Mouse (Mus musculus) embryonic facial prominence, embryonic 12.5 days (tissue): ENCODE data around the gene Defb28. TPM values are rescaled to one million over a fixed set of nuclear protein-coding genes. Genes with fewer than 3 reads are reported as not detected.
A peak's percentile ranks its signal among the peaks of the same experiment; 100 is the strongest.

Source experiments
- ATAC-seq: fragments of 200-750 bp; cut with Nextera tagmentation; 2 replicates; pipeline ENCODE4 v1.8.0; 2017; ENCODE audit not compliant: insufficient number of reproducible peaks, insufficient read depth, low FRiP score, low TSS enrichment
- H3K27ac ChIP-seq: fragments of 300-500 bp; sonication (generic); 2 replicates; pipeline ENCODE4 v1.5.1; 2016; ENCODE audit warnings: mild to moderate bottlenecking
- H3K27me3 ChIP-seq: fragments of 300-500 bp; sonication (generic); 2 replicates; pipeline ENCODE4 v1.6.1; 2016; ENCODE audit warnings: mild to moderate bottlenecking, moderate library complexity
- H3K36me3 ChIP-seq: fragments of 300-500 bp; sonication (generic); 2 replicates; pipeline ENCODE4 v1.6.1; 2016; ENCODE audit warnings: mild to moderate bottlenecking
- H3K4me1 ChIP-seq: fragments of 300-500 bp; sonication (generic); 2 replicates; pipeline ENCODE4 v1.6.1; 2016
- H3K4me2 ChIP-seq: fragments of 300-500 bp; sonication (generic); replicated peaks from 2 replicates; pipeline ENCODE4 v1.6.1; 2016; ENCODE audit warnings: mild to moderate bottlenecking, moderate library complexity
- H3K4me3 ChIP-seq: fragments of 300-500 bp; sonication (generic); 2 replicates; pipeline ENCODE4 v1.5.1; 2016; ENCODE audit warnings: mild to moderate bottlenecking
- H3K9ac ChIP-seq: fragments of 300-500 bp; sonication (generic); 2 replicates; pipeline ENCODE4 v1.6.1; 2016; ENCODE audit warnings: mild to moderate bottlenecking, moderate library complexity
- H3K9me3 ChIP-seq: fragments of 300-500 bp; sonication (generic); 2 replicates; pipeline ENCODE4 v1.6.1; 2016; ENCODE audit warnings: mild to moderate bottlenecking, moderate library complexity
- WGBS: fragments of 180-500 bp; shearing (Covaris S2); methylation state at CpG from one replicate; pipeline ENCODE4 v1.1.7; 2016; 5-methylcytosine and 5-hydroxymethylcytosine counted together
- polyA plus RNA-seq: library from polyadenylated mRNA; unstranded; fragments of >200 nt; fragmentation: Nextera tagmentation; extraction: Ambion mirVana; gene quantifications from 2 replicates; pipeline ENCODE4 v1.2.1, GENCODE M21; 2016

Defb28 gene
- polyA plus RNA-seq, 1 experiment from 2014 or later: not detected

- Histone ChIP-seq H3K9ac (no peak overlapping the region), H3K4me1 (no peaks in the 10 kb centered on the region), H3K4me3 (no peak overlapping the region), H3K9me3 (no peaks in the 10 kb centered on the region), H3K4me2 (no peak overlapping the region), H3K27me3 (no peaks in the 10 kb centered on the region), H3K36me3 (no peaks in the 10 kb centered on the region), H3K27ac (no peak overlapping the region)
- no peak for ATAC-seq
- WGBS: 78% methylated on average over 2 of the region's 2 CpGs
These were observed 14.1 kb upstream of the Defb28 start for GRCm38 (mm10) chr2:152503950-152504349.

- WGBS: 79% methylated on average over 1 of the region's 1 CpGs
- Histone ChIP-seq H3K4me3 (no peak within 1 kb of the TSS), H3K36me3 (no peaks in the 10 kb centered on the region), H3K27me3 (no peaks in the 10 kb centered on the region), H3K9me3 (no peaks in the 10 kb centered on the region), H3K4me1 (no peaks in the 10 kb centered on the region), H3K4me2 (no peak within 1 kb of the TSS), H3K27ac (no peak within 1 kb of the TSS), H3K9ac (no peak within 1 kb of the TSS)
- no peak for ATAC-seq
These were observed 6.5 kb upstream of the Defb28 start, which contains the start of gene Defb26 for GRCm38 (mm10) chr2:152511592-152511991. Gene Defb26 (minus strand): TSS chr2:152511692.

DNA sequence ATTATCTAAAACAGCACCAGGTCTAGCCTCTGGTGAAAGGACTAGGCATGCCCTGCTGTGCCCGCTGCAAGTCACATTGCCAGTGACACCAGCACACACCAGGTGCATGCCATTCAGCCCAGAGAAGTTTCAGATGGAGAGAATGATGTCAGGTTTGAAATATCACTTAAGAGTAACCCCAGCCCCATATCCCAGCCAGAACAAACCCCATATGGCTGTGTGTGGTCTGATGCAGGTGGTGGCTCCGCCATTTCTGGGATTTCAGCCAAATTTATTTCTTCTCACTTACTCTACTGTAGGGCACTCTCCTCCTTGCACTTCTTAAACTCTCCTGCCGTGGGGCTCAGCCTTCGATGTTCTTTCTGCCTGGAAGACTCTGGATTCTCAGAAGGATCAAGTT, 2.0 kb upstream of the Defb28 start:
- Histone ChIP-seq H3K27ac (no peak overlapping the region), H3K27me3 (no peaks in the 10 kb centered on the region), H3K9ac (no peak overlapping the region), H3K36me3 (no peaks in the 10 kb centered on the region), H3K9me3 (no peaks in the 10 kb centered on the region), H3K4me2 (no peak overlapping the region), H3K4me3 (no peak overlapping the region), H3K4me1 (no peaks in the 10 kb centered on the region)
- no peak for ATAC-seq
- WGBS: 71% methylated on average over 4 of the region's 4 CpGs

- H3K27ac ChIP-seq: no peak within 1 kb of the TSS
- H3K4me3 ChIP-seq: no peak within 1 kb of the TSS
- no peaks in the 10 kb centered on the region for H3K27me3 ChIP-seq
- no peaks in the 10 kb centered on the region for H3K9me3 ChIP-seq
- no peaks in the 10 kb centered on the region for H3K4me1 ChIP-seq
- H3K9ac ChIP-seq: no peak within 1 kb of the TSS
- no peak within 1 kb of the TSS for H3K4me2 ChIP-seq
- H3K36me3 ChIP-seq: no peaks in the 10 kb centered on the region
- 52% methylated on average over 13 of the region's 13 CpGs for WGBS
- ATAC-seq: no peak
These were observed 22.1 kb downstream of the Defb28 start, which contains the start of gene Defb29 for GRCm38 (mm10) chr2:152539944-152540710. Gene Defb29 (minus strand): TSS chr2:152540098.

GRCm38 (mm10) chr2:152541979-152542378, 23.9 kb downstream of the Defb28 start:
- H3K27me3 ChIP-seq: no peaks in the 10 kb centered on the region
- no peaks in the 10 kb centered on the region for H3K36me3 ChIP-seq
- WGBS: 83% methylated on average over 9 of the region's 9 CpGs
- H3K4me2 ChIP-seq: no peak overlapping the region
- H3K4me3 ChIP-seq: no peak overlapping the region
- no peak overlapping the region for H3K9ac ChIP-seq
- H3K9me3 ChIP-seq: no peaks in the 10 kb centered on the region
- no peaks in the 10 kb centered on the region for H3K4me1 ChIP-seq
- H3K27ac ChIP-seq: no peak overlapping the region
- ATAC-seq: no peak

- no peaks in the 10 kb centered on the region for H3K36me3 ChIP-seq
- H3K4me1 ChIP-seq: no peaks in the 10 kb centered on the region
- no peak for ATAC-seq
- no peak overlapping the region for H3K4me3 ChIP-seq
- no peaks in the 10 kb centered on the region for H3K27me3 ChIP-seq
- H3K9me3 ChIP-seq: no peaks in the 10 kb centered on the region
- no peak overlapping the region for H3K27ac ChIP-seq
- no peak overlapping the region for H3K4me2 ChIP-seq
- WGBS: 79% methylated on average over 2 of the region's 2 CpGs
- no peak overlapping the region for H3K9ac ChIP-seq
These were observed 24.8 kb downstream of the Defb28 start for GRCm38 (mm10) chr2:152542897-152543296.

GRCm38 (mm10) chr2:152543478-152543877, 25.4 kb downstream of the Defb28 start:
- Histone ChIP-seq H3K9ac (no peak overlapping the region), H3K9me3 (no peaks in the 10 kb centered on the region), H3K4me1 (no peaks in the 10 kb centered on the region), H3K27me3 (no peaks in the 10 kb centered on the region), H3K36me3 (no peaks in the 10 kb centered on the region), H3K4me3 (no peak overlapping the region), H3K27ac (no peak overlapping the region), H3K4me2 (no peak overlapping the region)
- ATAC-seq: no peak
- WGBS: 68% methylated on average over 4 of the region's 4 CpGs

DNA sequence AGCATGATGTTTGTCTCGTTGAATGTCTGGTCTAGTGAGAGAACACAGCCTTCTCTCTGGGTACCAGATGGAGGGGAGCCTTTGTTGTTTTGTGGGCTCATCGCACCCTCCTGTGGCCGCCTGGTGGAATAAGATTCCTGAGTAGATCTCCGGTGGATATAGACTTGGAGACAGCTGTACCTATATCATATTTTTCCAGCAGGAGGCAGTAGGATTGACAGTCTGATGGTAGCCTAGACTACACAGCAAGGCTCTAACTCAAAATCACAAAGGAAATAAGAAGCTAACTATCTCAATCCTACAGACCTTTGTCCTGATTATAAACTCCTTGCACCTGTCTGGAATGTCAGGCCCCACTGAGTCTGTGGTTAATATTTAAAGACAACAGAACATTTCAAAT, 26.6 kb downstream of the Defb28 start:
- H3K4me1 ChIP-seq: no peaks in the 10 kb centered on the region
- no peaks in the 10 kb centered on the region for H3K27me3 ChIP-seq
- H3K4me2 ChIP-seq: no peak overlapping the region
- H3K36me3 ChIP-seq: no peaks in the 10 kb centered on the region
- H3K27ac ChIP-seq: no peak overlapping the region
- WGBS: 24% methylated on average over 4 of the region's 4 CpGs
- H3K9me3 ChIP-seq: no peaks in the 10 kb centered on the region
- no peak overlapping the region for H3K4me3 ChIP-seq
- no peak for ATAC-seq
- no peak overlapping the region for H3K9ac ChIP-seq

DNA sequence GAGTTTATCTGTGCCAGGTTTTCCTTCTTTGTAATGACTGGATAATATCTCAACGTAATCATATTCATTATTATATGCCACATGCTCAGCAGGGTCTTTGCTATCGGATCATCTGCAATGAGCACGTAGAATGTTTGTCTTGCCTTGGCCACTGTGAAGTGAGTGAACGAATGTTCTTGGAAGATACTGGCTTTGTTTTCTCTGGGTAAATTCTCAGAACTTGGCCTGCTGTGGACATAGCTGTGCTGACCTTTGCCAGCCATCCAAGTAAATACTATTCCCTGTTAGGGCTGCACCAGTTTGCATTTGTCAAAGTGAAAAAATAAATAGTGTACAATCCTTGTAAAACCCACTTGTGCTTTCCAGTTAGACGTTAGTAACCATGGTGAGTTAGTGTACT, 30.1 kb downstream of the Defb28 start:
- Histone ChIP-seq H3K4me1 (no peaks in the 10 kb centered on the region), H3K9me3 (no peaks in the 10 kb centered on the region), H3K4me3 (no peak overlapping the region), H3K36me3 (no peaks in the 10 kb centered on the region), H3K27me3 (no peaks in the 10 kb centered on the region), H3K27ac (no peak overlapping the region), H3K4me2 (no peak overlapping the region), H3K9ac (no peak overlapping the region)
- 75% methylated on average over 5 of the region's 5 CpGs for WGBS
- no peak for ATAC-seq

GRCm38 (mm10) chr2:152553774-152554423, 35.8 kb downstream of the Defb28 start:
- Histone ChIP-seq H3K4me3 (no peak overlapping the region), H3K9me3 (no peaks in the 10 kb centered on the region), H3K4me2 (peak overlapping the region; percentile 27; the same call in 1 of the 2 replicates), H3K27me3 (no peaks in the 10 kb centered on the region), H3K36me3 (no peaks in the 10 kb centered on the region), H3K9ac (no peak overlapping the region), H3K4me1 (no peaks in the 10 kb centered on the region), H3K27ac (no peak overlapping the region)
- ATAC-seq: no peak
- 12% methylated on average over 16 of the region's 16 CpGs for WGBS

DNA sequence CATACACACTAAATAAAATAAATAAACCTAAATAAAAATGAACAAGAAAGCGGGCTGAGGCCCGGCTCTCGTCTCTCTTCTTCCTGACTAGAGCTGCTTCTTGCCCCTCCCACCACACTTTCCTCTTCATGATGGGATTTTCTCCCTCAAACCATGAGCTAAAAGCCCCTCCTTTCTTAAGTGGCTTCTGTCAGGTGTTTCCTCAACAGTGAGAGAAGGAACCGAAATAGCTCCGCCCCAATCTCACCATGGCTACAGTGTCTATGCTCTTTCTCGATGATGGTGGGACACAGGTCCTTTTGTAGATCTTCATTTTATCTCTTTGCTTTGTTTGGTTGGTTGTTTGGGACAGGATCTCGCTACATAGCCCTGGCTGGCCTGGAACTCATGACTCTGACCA, 38.6 kb downstream of the Defb28 start:
- H3K4me3 ChIP-seq: no peak overlapping the region
- no peak for ATAC-seq
- 86% methylated on average over 7 of the region's 7 CpGs for WGBS

DNA sequence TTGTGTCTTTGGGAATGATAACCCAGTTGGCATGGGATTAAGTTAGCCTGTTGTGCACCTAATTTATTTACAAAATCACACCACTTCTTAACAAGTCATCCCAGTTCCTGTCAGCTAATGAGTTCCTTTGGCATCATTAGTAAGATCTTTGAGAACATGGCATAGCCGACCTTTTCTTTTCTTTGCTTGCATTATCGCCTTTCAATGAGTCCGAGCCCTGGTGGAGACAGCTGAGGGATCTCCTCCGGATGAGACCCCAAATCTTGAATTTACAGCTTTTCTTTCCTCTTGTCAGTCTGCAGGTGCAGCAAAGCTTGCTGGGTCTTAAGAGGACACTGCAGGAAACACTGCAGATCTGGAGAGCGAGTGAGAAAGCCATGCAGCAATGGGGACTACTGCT, 51.0 kb downstream of the Defb28 start, which contains the start of gene Gm17416:
Gene Gm17416 (plus strand): TSS at position 301 of the 400 bp plus-strand sequence.
- H3K36me3 ChIP-seq: no peaks in the 10 kb centered on the region
- no peaks in the 10 kb centered on the region for H3K27me3 ChIP-seq
- no peaks in the 10 kb centered on the region for H3K4me1 ChIP-seq
- H3K4me2 ChIP-seq: no peak within 1 kb of the TSS
- H3K9me3 ChIP-seq: no peaks in the 10 kb centered on the region
- no peak within 1 kb of the TSS for H3K27ac ChIP-seq
- no peak within 1 kb of the TSS for H3K9ac ChIP-seq
- WGBS: 90% methylated on average over 5 of the region's 5 CpGs
- ATAC-seq: no peak
- H3K4me3 ChIP-seq: no peak within 1 kb of the TSS

More for the DNA sequence above, 38.6 kb downstream of the Defb28 start:
- no peak overlapping the region for H3K9ac ChIP-seq
- H3K4me1 ChIP-seq: no peaks in the 10 kb centered on the region
- no peak overlapping the region for H3K27ac ChIP-seq
- no peaks in the 10 kb centered on the region for H3K27me3 ChIP-seq
- no peak overlapping the region for H3K4me2 ChIP-seq
- H3K36me3 ChIP-seq: no peaks in the 10 kb centered on the region
- no peaks in the 10 kb centered on the region for H3K9me3 ChIP-seq
